Mouse (Mus musculus) G1E-ER4 (cell line): ENCODE data around the gene Gngt1. TPM values are rescaled to one million over a fixed set of nuclear protein-coding genes. Genes with fewer than 3 reads are reported as not detected.

Source experiments
- GATA1 ChIP-seq: IDR thresholded peaks from one replicate; pipeline ENCODE4 v1.8.0; 2012; ENCODE audit warnings: low read length, inconsistent platforms
- polyA plus RNA-seq: library from polyadenylated mRNA; stranded (reverse); fragments of >175 nt; gene quantifications from 2 replicates; pipeline ENCODE4 v1.2.3, GENCODE M21; 2012

The Gngt1 gene
- polyA plus RNA-seq: not detected in 2 replicates

DNA sequence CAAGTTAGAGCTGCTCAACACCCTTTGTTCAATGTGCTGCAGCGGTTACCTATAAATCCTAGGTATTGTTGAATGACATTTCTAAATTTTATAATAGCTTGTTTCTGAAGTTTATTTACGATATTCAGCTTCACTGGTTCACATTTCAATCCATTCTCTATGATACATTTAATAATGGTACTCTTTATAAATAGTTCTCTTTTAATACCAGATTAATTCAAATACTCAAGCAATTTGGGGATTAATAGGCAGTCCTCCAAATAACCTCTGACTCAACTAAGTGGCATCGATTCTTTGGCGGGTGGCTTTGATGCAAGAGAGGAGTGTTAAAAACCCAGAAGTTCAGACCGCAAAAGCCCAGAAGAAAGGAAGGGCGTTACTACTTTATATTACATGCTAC is at the start of gene Gngt1:
Gene Gngt1 (plus strand): TSS at position 301 of the 400 bp plus-strand sequence.
- no peak for TF ChIP-seq GATA1

DNA sequence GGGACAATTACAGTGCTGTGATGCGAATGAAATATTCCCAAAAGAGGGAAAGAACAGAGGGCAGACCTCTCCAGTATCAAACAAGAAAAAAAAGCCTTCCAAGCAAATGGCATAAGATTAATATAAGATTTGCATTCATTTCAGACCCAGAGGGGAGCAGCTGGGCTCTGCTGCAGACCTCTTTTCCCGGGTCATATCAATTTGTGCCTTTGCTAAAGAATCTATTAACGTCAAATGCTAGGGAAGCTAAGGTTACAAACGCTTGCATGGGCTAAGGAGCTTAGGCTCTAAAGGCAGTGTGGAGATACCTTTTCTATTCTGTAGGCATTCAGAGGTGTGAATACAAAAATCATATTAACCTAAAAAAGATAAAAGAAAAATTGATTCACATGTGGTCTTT is 38.6 kb upstream of the Gngt1 start:
- no peak for TF ChIP-seq GATA1

DNA sequence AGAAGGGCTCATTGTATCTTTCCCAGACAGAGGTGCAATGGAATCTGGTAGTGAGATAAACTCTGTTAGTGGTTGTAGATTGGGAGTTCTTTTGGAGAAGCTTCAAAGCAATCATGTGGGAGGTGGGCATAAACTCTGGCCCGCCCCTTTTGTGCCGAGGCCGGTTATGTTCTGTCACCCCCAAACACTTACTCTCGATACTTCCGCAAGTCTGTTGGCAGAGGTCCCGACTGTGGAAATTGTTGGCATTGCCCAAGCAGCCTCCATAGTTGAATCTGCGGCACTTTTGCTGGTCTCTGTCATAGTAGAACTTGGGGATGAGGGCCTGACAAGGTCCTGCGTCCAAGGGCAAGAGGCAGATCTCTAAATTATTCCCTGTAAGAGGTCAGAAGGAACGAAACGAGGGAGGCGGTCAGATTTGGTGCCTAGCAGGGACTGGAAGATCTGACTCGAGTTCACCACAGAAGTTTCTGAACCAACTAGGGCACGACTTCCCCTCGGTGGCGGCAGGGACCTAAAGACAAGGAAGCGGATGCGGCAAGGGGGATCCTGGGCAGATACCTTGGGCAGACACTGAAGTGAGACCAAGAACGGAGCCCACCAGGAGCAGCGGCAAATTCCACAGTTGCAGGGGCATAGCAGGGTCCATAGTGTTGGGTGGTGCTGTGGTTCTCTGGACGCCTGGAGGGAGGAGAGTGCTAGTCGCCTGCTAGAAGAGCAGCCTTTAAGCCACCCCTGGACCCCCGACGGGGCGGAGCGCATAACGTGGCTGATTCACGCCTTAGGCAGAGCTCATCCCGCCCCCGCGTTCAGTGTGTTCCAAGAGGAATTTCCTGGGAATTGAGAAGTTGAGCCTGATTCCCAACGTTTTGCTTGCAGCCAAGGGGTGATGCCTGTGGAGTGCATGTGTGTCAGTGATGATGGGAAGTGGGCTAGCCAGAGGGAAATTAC is 25.6 kb upstream of the Gngt1 start:
- no peak for TF ChIP-seq GATA1

DNA sequence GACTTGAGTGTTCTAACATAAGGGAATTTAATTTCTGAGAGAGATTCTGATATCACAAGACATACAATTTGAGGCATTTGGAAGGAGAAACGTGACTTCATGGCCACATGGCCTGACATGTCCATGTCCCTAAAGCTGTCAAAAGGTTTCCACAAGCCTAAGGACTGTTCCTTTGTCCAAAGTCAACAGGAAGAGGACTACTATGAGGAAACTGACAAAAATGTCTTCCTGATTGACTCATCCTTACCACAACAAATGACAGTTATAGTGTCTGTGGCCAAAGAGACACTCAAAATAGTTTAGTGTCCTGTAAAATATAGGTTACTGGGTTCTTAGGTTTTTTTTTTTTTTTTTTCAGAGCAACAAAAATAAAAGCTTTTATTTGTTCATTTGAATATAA is 19.9 kb upstream of the Gngt1 start:
- no peak for TF ChIP-seq GATA1

DNA sequence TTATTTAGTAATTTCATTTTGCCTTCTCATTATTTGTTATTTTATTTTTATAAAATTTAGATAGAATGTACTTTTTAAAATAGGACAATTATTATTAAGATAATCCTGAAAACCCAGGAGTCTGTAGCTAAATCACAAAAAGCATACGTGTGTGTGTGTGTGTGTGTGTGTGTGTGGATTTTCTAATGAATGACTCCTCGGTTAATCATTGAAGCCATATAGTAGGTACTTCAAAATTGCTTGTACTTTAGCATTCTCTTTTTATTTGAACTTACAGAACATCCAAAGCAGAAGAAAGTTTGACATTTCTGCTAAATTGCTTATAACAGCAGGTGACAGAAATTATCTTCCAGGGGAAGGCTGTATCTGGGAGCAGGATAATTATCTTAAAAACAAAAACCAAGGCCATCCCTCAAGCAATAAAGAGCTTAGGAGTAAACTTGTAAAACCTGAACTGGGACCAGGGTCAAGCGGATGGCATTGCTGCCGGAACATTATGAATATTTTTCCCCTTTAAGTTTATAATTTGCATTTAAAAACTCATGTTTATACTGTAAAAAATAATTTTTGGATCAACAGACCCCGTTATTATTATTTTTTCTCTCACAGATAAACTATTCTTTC is 10.8 kb upstream of the Gngt1 start:
- TF ChIP-seq GATA1: no peak

DNA sequence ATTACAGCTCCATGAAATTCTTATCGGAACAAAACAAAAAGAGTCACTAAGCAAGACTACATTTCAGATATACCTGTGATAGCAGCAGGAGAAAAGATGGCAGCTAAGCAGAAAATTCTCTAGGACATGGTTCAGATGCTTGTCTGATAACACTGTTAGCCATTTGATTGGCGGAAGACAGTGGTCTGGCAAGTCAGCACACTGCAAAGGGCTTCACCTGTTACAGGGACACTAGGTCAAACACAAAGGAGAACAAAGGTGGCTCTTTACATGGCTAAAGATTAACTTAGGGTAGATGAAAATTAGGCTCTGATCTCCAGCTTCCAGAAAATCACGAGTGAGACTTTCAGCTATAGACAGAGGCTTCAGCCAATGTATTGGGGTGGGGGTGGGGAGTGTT is 4.8 kb upstream of the Gngt1 start, which contains the start of gene Tfpi2:
Gene Tfpi2 (minus strand): TSS at position 170 of the 400 bp plus-strand sequence.
- TF ChIP-seq GATA1: no peak

DNA sequence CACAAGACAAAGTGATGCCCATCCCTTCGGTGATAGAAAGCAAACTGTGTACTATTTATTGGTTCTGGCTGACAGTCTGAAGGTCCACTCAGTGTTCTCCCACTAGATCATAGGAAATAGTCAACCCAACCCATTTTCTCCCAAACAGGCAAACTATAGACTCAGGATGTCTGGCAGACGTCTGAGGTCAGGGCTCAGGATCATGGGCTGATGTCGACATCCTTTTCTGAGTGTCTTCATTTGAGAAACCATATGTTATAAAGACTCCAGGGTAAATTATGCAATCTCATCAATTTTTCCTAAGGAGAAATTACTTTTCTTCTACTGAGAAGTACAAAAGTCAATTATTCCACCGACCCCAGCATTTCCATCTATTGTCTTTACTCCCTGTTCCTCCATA is 4.5 kb downstream of the Gngt1 start:
- TF ChIP-seq GATA1: no peak

DNA sequence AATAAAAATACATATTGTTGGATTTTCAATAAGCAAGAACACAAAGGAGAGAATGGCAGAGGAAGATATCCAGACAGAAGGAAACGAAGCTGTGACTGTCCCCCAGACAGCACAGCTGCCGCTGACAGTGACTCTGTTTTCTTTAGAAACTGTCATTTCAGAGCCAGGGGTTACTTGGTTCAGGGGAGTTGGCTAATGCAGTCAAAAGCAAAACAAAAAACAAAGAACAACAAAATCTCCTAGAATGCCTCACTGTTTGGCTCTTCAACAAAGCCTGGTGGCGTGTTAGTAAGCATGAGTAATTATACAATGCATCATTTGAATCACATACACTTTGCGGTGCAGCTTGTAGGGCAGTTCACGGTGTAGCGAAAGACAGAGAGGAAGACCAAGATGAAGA is 5.7 kb downstream of the Gngt1 start:
- no peak for TF ChIP-seq GATA1

DNA sequence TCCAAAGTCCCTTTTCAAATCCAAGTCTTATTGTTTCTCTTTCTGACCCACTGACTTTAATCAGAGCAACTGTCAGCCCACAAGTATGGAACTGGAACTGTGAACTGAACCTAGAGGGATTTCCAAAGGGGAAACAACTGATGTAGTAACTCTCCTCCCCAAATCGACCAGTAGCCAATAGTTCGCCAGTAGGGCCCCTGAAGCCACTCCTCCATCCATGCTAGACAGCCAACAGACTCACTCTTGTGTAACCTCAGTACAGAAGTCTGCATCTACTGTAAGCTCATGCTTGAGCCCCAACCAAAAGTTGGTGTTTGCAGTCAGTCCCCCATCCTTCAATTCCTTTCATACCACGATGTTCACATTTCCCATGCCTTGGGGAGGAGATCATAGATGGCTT is 7.1 kb downstream of the Gngt1 start:
- no peak for TF ChIP-seq GATA1

DNA sequence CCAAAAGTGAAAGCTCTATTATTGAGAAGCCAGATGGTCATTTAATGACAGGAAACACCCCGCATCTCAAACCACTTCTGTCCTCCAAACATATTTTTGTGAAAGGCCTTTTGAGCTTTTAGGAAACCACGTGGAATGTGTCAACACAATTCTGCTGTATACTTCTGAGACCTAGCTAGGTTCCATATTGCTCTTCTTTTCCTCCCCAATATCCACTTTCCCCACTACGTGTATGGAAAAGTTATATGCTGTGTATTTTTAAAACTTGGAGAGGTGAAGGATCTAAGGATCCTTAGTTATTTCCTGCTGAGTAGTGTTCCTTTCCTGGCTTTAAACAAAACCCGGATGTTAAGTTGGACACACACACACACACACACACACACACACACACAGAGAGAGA is 9.9 kb downstream of the Gngt1 start:
- no peak for TF ChIP-seq GATA1

DNA sequence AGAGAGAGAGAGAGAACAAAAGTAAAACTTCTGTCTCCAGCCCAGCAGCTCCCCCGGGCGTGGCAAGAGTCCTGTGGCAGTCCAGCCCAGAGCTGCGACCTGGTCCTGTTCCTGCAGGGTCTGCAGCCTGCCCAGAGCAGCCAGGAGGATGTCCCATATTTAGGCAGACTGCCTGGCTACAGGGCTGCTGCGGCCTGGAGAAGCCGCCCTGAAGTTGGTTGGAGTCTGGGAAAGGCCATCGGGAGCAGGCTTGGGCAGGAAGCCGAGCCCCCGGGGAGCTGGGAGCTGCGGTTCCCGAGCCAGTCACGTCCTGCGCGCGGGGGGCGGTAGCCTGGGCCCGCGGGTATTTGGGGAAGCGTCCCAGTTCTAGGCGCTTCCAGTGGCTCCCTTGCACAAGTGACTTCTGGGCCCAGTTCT is 10.3 kb downstream of the Gngt1 start, which contains the start of gene Gng11:
Gene Gng11 (plus strand): TSS at position 15 of the 417 bp plus-strand sequence.
- no peak for TF ChIP-seq GATA1

DNA sequence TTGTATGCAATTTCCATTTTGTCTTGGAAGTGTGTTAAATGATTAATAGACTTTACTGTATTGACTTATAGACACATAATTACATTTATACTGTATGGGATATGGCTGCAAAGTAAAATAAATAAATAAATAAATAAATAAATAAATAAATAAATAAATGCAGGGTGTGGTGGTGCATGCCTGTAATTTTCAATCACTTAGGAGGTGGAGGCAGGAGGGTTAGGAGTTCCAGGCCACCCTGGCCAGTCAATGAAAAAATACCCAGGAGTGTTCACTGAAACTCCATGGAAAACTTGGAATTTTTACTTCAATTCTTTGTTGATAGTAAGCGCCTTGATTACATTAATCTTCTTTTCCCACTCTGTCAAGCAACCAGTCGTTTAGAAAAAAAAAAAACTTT is 11.2 kb downstream of the Gngt1 start:
- TF ChIP-seq GATA1: no peak

DNA sequence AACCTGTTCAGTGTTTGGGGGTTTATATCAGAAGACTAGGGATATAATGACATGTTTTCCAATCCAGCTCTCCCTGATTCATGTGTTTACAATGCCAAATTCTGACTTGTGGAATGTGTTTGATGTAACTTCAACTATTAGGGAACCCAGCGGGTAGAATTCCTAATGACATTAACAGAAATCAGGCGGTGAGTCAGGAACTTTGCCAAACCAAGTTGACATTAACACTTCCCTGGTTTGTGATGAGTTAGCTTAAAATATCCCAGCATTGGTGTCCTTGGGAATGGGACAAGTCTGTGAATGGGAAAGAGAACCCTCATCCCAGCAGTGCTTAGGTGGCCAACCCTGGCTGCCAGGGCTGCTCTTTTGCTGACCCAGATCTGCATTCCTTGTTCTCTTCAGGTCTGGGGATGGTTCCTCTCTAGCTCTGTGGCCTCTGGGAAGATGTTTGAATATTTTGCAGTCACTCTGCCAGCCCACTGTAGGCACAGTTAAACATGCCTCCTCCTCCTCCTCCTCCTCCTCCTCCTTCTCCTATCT is 15.0 kb downstream of the Gngt1 start:
- no peak for TF ChIP-seq GATA1

DNA sequence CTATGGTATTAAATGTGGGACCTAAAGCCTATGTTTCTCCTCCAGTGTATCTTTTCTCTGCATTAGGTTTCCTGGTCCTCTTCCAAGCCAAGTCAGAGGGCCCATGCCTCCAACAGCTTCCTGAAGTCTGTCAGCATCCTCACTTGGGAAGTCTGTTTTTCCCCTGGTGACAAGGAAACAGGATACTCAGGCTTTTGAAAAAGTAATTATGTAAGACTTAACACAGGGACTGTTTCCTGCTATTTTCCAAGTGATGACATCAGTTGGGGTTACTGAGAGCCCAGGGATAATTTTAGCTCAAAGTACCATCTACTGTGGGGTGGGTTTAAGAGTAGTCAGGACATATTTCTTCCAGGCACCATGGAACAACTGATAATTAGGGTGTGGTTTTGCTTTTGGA is 16.0 kb downstream of the Gngt1 start:
- no peak for TF ChIP-seq GATA1

DNA sequence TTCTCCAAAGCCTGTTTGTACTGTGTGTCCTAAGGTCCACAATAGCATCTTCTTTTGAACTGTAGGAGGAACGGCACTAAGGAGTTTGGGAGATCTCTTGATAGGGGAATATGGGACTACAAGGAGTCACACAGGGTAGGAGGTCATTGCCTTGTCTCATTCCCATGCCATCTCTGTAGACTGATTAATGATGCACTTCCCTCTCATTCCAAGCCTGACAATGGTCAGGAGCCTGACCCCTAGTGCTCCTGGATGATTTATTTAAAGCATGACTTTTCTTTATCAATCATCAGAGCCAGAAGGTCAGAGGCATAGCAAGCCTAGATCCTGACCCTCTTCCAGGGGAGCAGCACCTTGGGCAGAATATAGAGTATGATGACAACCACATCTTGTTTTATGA is 29.1 kb downstream of the Gngt1 start:
- no peak for TF ChIP-seq GATA1

DNA sequence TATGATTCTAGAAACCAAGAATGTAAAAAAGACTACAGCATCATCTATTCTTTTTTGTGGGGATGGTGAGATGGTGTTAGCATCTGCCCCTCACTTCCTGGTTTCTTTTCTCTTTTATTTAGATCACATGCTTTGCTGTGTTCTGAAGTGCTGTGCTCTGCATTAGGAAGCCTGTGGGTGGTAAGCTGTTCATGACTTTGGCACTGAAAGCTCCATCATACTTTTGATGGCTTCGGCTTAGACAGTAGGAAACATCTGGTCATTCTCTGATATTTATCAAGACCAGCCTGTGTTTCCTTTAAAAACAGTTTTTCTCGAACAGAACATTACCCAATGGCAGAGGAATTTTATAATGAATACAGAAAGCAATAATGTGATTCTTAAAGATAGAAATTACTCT is 32.8 kb downstream of the Gngt1 start:
- TF ChIP-seq GATA1: no peak
